Mouse (Mus musculus) heart, postnatal 36 days (tissue): ENCODE measurements around the gene AI481877. TPM values are rescaled to one million over a fixed set of nuclear protein-coding genes. Genes with fewer than 3 reads are reported as not detected.

Experiments
- total RNA-seq, 2 experiments: library from RNA; stranded (reverse); gene quantifications; 2 replicates each; pipeline ENCODE4 v1.2.3; 2021

Gene AI481877
- total RNA-seq, 2 experiments from 2014 or later: not detected

Other genes starting within 250 kb of the AI481877 start
- 100 to 1,000 TPM; 212 TPM for gene Ecpas, start 226.2 kb downstream of the AI481877 start, total RNA-seq
- gene Zkscan16, start 195.4 kb downstream of the AI481877 start, total RNA-seq: not detected
- gene Ptgr1, start 151.9 kb downstream of the AI481877 start, total RNA-seq: 1 to 10 TPM; 3.0 to 5.3 TPM
- 10 to 100 TPM; 18.7 to 19.5 TPM for gene Dnajc25, start 143.9 kb downstream of the AI481877 start, total RNA-seq
- 1 to 10 TPM; 2.7 TPM for gene Gm20503, start 135.8 kb downstream of the AI481877 start, total RNA-seq
- gene Gng10, start 103.9 kb downstream of the AI481877 start, total RNA-seq: 10 to 100 TPM; 16.6 to 17.0 TPM
- 10 to 100 TPM; 15.4 to 16.2 TPM for gene Ugcg, start 50.3 kb upstream of the AI481877 start, total RNA-seq